Mouse (Mus musculus) Patski (cell line): ENCODE results near the gene Map3k7cl. TPM values are rescaled to one million over a fixed set of nuclear protein-coding genes. Genes with fewer than 3 reads are reported as not detected.

ENCODE experiments used
- ATAC-seq: fragments of 100-300 bp; one replicate; pipeline ENCODE4 v1.8.0; 2021
- CTCF ChIA-PET: fragments of 350-600 bp; sonication (Branson Sonifier 250); formaldehyde crosslinking; loops from one replicate; lab custom pipeline; 2022; ENCODE audit warnings: inconsistent platforms; lab: Charles Lee
- POLR2A ChIA-PET: fragments of 350-600 bp; sonication (Branson Sonifier 250); formaldehyde crosslinking; loops from one replicate; lab custom pipeline; 2022; ENCODE audit warnings: antibody characterized with exemption, inconsistent platforms; lab: Charles Lee
- DNase-seq: peaks from one replicate; pipeline ENCODE4 v3.0.0-alpha.2; 2011; ENCODE audit warnings: low read depth, low spot score
- H3K27me3 ChIP-seq: fragments of 371-371 bp; one replicate; pipeline ENCODE4 v1.5.1; 2021
- CTCF ChIP-seq: fragments of 100-300 bp; IDR thresholded peaks from one replicate; pipeline ENCODE4 v1.5.1; 2021
- in situ Hi-C: fragments of 300-500 bp; cut with MboI; formaldehyde crosslinking; loops from 3 replicates; pipeline ENCODE4 v1.11.1; 2018; ENCODE audit warnings: low pct_unique_long_range_greater_than_20kb, mixed read lengths
- polyA plus RNA-seq: library from polyadenylated mRNA; unstranded; gene quantifications from one replicate; pipeline ENCODE4 v1.2.3, GENCODE M21; 2021

Gene Map3k7cl
- polyA plus RNA-seq, 1 experiment from 2014 or later: 24.8 TPM

DNA sequence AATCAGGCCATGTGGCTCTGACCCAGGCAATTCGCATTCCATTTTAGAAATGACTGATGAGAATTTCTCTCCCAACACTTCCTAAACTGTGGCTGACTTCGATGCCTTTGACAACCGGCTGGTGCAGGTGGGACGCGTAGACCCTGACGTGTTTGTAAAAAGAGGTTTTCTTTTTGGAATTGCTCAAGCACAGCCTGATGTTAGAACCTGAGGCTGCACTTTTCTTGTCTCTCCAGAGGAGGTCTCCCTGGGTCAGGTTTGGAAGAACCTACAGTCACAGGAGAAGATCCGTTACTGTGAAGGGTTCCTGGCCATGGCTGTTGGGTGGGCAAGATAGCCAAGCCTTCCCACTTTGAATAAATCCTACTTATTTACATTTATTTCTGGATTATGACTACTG, 31.5 kb downstream of the Map3k7cl start:
- ATAC-seq: peak; percentile 31
- in situ Hi-C loops: loop anchor here (5.0 kb wide), 1 partner anchor 67 kb away; no protein-coding TSS in a partner anchor
- ChIA-PET CTCF (interaction anchor here (1.4 kb wide), 1 partner anchor 10 kb away, joined by 4 read pairs; no protein-coding TSS in a partner anchor), POLR2A (no interaction called here)
- H3K27me3 ChIP-seq: no peaks in the 10 kb centered on the region
- DNase-seq: no peak
- peak; percentile 63 for TF ChIP-seq CTCF

DNA sequence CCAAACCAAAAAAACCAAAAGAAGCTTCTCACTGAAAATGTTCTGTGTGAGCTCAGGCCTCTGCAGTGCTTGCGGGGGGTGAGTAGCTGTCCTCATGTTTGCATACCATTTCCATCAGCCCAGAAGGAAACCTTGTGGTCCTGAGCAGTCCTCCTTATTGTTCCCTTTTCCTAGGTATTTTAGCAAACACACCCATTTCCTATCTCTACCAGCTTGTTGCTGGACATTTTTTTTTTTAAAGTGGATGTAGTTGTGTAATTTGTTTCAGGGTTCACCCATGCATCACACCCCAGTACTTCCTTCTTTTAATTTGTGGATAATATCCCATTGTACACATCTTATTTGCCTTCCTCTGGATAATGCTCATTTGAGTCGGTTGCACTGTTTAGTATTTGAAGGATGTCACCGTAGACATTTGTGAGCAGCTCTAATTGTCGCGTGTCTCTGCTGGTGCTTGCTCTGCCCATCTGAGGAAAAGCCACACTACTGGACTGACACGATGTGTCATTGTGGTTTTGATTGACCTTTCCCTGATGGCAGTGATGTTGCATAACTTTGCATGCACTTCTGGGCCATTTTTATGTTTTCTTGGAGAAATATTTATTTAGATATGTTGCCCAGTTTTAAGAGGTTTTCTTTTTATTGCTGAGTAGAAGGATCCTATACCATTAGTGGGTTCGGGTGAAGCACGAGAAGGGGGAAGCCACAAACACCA, 32.6 kb downstream of the Map3k7cl start:
- in situ Hi-C loops: no loop called here
- ChIA-PET CTCF (interaction anchor here (0.9 to 1.4 kb wide), 4 partner anchors 11 to 161 kb away, joined by 3 to 6 read pairs (median 4); no protein-coding TSS in a partner anchor), POLR2A (no interaction called here)
- no peak for TF ChIP-seq CTCF
- no peaks in the 10 kb centered on the region for H3K27me3 ChIP-seq
- DNase-seq: no peak
- ATAC-seq: no peak

DNA sequence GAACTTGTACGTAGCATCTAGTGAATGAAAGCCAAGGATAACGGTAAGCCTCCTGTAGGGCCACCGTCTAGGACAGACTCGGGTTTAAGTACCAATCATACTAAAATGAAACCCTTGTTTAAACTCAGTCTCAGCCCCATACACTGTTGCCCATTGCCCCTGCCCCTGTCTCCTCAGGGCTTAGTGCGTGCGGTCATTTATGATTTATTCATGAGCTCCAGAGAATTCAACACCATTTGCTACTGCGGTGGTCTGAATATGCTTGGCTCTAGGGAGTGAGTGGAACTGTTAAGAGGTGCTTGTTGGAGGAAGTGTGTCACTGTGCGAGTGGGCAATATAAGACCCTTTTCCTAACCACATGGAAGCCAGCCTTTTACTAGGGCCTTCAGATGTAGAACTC, 34.7 kb downstream of the Map3k7cl start:
- H3K27me3 ChIP-seq: no peaks in the 10 kb centered on the region
- ChIA-PET POLR2A (no interaction called here), CTCF (interaction anchor here (1.4 kb wide), 1 partner anchor 159 kb away, joined by 4 read pairs; no protein-coding TSS in a partner anchor)
- ATAC-seq: no peak
- in situ Hi-C loops: no loop called here
- DNase-seq: no peak
- no peak for TF ChIP-seq CTCF

DNA sequence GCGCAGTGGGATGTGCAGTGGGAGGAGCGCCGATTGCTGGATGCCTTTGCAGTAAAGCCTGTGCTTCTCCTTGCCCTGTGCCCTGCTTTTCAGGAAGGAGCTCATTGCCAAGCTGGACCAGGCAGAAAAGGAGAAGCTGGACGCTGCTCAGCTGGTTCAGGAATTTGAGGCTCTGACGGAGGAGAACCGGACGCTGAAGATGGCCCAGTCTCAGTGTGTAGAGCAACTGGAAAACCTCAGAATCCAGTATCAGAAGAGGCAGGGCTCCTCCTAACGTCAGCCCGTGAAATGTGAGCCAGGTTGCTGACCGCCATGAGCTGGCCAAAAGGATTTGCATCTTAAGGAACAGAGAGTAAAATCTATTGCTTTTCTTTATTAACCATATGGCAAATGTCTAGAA, 41.0 kb downstream of the Map3k7cl start:
- TF ChIP-seq CTCF: no peak
- no peaks in the 10 kb centered on the region for H3K27me3 ChIP-seq
- in situ Hi-C loops: loop anchor here (5.0 kb wide), 1 partner anchor 153 kb away; no protein-coding TSS in a partner anchor
- ChIA-PET POLR2A (interaction anchor here (0.6 kb wide), 1 partner anchor 91 kb away, joined by 3 read pairs; no protein-coding TSS in a partner anchor), CTCF (no interaction called here)
- ATAC-seq: no peak
- no peak for DNase-seq

DNA sequence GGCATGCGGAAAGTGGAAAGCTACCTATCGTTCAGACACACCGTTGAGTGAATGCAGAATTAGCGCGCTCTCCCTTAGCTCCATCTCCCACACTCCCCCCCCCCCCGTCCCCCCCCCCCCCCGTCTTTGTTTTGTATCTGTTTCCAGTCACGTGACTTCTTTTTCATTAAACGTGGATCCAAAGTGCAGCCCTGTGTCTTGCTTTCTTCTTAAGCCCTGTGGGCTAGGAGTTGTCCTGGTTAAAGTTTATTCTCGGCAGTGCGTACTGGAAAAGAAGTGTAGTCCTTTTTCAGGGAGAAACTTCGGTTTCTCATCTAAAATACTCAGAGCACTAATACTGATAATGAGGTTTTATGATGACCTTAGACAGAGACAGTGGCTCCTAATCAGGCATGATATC, 42.0 kb downstream of the Map3k7cl start:
- ATAC-seq (no peak), DNase-seq (no peak)
- no peak for TF ChIP-seq CTCF
- in situ Hi-C loops: no loop called here
- ChIA-PET CTCF (interaction anchor here (2.0 kb wide), 1 partner anchor 11 kb away, joined by 4 read pairs; no protein-coding TSS in a partner anchor), POLR2A (no interaction called here)
- H3K27me3 ChIP-seq: no peaks in the 10 kb centered on the region

DNA sequence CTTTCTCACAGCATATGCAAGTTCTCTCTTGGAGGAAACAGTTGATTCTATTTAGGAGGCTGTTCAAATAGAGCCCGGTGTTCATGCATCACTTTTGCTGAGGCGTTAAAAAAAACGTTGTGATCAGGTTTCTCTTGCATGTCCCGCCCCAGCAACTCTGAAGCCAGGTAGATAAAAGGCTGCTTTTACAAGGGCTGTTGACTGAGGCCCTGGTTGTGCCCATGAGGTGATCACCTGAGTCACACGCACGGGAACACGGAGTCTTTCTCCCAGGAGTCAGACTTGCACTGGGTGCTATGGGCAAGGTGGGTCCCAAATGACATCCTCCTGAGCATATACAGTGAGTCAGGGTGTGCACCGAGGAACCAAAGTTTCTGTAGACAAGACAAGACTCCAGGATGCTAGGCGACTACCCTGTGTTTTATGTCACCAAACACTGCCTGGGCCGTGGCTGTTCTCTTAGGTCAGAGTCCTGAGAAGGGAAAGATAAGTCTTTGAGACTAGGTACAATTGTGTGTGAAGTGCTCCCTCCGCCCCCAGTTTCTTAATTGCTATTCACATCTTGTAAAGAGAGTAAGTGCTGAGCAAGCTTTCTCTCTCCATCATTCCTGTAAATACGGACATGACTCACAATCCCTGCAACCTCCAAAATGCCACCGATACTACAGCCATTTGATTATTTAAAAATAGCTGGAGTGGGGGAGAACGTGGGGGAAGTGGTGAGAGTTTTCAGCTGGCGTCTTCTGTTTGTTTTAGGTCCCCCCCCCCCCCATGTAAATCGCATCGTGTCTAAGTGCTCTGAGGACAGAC, 49.8 kb downstream of the Map3k7cl start:
- CTCF ChIA-PET: no interaction called here

DNA sequence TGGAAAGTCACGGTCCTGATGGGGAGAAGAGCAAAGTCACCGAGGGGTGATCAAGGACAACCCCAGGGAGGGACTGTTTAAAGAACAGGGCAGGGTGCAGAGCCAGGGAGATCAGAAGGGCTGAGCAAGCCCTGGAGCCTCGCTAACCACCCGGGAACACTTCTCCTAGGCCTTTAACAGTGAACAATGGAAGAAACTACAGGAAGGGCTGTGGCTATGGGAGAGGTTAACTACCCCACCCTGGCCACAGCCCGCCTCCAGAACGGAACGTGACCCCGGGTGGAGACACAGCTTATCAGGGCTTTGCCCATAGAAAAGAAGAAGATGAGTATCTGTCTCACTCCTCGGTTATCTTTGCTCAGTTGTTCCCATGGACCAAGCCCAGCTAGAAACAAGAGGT, 50.9 kb downstream of the Map3k7cl start:
- in situ Hi-C loops: no loop called here
- POLR2A ChIA-PET: no interaction called here
- CTCF ChIA-PET: no interaction called here
- DNase-seq (no peak), ATAC-seq (no peak)
- TF ChIP-seq CTCF: no peak
- no peaks in the 10 kb centered on the region for H3K27me3 ChIP-seq

More for the DNA sequence above, 49.8 kb downstream of the Map3k7cl start:
- ATAC-seq (no peak), DNase-seq (no peak)
- no peak for TF ChIP-seq CTCF
- POLR2A ChIA-PET: no interaction called here
- in situ Hi-C loops: no loop called here
- H3K27me3 ChIP-seq: no peaks in the 10 kb centered on the region

DNA sequence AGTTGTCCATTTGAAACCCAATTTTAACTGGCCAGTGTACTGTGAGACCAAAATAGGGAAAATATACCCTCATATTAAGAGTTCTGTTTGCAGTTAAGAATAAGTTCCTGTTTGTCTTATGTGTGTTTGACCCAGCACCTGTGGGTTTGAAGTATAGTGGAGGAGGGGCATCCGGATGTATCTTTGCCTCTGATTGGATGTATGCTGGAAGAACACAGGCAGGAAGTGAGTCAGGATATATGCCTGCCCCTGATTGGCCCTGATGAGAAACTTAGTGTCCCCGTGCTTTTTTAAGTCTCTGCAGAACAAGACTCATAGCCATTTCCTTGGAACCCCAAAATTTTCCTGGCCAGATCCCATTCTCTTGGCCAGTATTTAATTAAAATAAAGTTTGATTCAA, 51.8 kb downstream of the Map3k7cl start:
- TF ChIP-seq CTCF: no peak
- in situ Hi-C loops: no loop called here

DNA sequence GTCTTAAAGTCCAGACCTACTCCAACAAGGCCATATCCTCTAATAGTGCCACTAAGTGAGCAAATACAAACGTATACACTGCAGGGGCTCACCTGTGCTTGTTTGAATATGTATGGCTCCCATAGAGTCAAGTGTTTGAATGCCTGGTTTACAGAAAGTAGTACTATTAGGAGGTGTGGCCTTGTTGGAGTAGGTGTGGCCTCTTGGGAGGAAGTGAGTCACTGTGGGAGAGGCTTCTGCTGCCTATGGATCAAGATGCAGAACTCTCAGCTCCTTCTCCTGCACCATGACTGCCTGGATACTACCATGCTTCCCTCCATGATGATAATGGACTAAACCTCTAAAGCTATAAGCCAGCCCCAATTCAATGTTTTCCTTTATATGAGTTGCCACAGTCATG, 54.3 kb downstream of the Map3k7cl start:
- ChIA-PET POLR2A (interaction anchor here (0.6 kb wide), 1 partner anchor 113 kb away, joined by 8 read pairs; no protein-coding TSS in a partner anchor), CTCF (interaction anchor here (0.7 to 0.9 kb wide), 2 partner anchors 23 to 141 kb away, joined by 3 to 4 read pairs; no protein-coding TSS in a partner anchor)
- in situ Hi-C loops: no loop called here
- no peaks in the 10 kb centered on the region for H3K27me3 ChIP-seq
- DNase-seq (no peak), ATAC-seq (no peak)
- no peak for TF ChIP-seq CTCF

More for the DNA sequence above, 51.8 kb downstream of the Map3k7cl start:
- CTCF ChIA-PET: no interaction called here
- ATAC-seq (no peak), DNase-seq (no peak)
- POLR2A ChIA-PET: no interaction called here
- H3K27me3 ChIP-seq: no peaks in the 10 kb centered on the region

DNA sequence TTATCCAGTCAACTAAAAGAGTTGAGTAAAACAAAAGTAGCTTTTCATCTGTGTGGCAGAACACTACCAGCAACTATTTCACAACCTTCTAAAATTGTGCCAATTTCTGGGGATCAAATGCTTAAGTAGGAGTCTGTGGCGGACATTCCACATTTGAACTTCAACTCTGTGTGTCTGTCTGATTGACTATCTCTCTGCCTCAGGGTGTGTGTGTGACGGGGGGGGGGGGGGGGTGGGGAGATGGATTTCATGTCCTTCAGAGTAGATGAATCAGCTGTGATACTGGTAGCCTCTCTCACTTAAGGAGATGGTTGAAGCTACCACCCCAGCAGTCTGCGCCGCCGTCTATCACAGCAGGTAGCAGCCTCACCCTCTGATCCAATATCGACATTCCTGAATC, 54.8 kb downstream of the Map3k7cl start:
- no peak for ATAC-seq
- ChIA-PET CTCF (interaction anchor here (0.7 to 0.9 kb wide), 2 partner anchors 23 to 140 kb away, joined by 3 to 4 read pairs; no protein-coding TSS in a partner anchor), POLR2A (interaction anchor here (0.6 kb wide), 1 partner anchor 113 kb away, joined by 8 read pairs; no protein-coding TSS in a partner anchor)
- TF ChIP-seq CTCF: no peak
- H3K27me3 ChIP-seq: no peaks in the 10 kb centered on the region
- no peak for DNase-seq
- in situ Hi-C loops: no loop called here
